29 mouse cellular contexts compared by ENCODE assay signal in genomic region chr5:24991575-24991974, GRCm38 (mm10).
"Had no signal": no experiment of that assay in that cellular context is flagged by ENCODE, and none has a peak within 500 bp of the region (broad histone marks: within the 10 kb centered on the region; RNA-seq: fewer than 3 reads in every experiment).

No protein-coding gene starts in this region.

- H3K27ac ChIP-seq: gastrocnemius, adult 2 months; heart, embryonic 13.5 days; heart, embryonic 15.5 days; hindbrain, embryonic 12.5 days; hindbrain, embryonic 14.5 days; intestine, embryonic 15.5 days; left cerebral cortex, adult 2 months; limb, embryonic 10.5 days; limb, embryonic 12.5 days; liver, embryonic 13.5 days; liver, embryonic 15.5 days had no signal

- H3K9ac ChIP-seq: heart, embryonic 13.5 days; heart, embryonic 15.5 days; hindbrain, embryonic 12.5 days; hindbrain, embryonic 14.5 days; intestine, embryonic 15.5 days; limb, embryonic 12.5 days; liver, embryonic 13.5 days; liver, embryonic 15.5 days; liver, postnatal 0 days had no signal

- DNase-seq: gastrocnemius, adult 2 months; gastrocnemius, postnatal 10 days; gastrocnemius, postnatal 25 days; heart, adult 18-20 months; heart, postnatal 10 days; heart, postnatal 4 days; kidney, adult 18-20 months; kidney, adult 8-10 months; kidney, postnatal 10 days; kidney, postnatal 25 days; kidney, postnatal 4 days; liver; liver, embryonic 13.5 days; liver, postnatal 0 days had no signal

- H3K27me3 ChIP-seq: heart, embryonic 13.5 days; heart, embryonic 15.5 days; hindbrain, embryonic 12.5 days; intestine, embryonic 15.5 days; limb, embryonic 12.5 days; liver, embryonic 13.5 days; liver, embryonic 15.5 days had no signal

- H3K4me2 ChIP-seq: heart, embryonic 13.5 days; heart, embryonic 15.5 days; hindbrain, embryonic 12.5 days; hindbrain, embryonic 14.5 days; intestine, embryonic 15.5 days; limb, embryonic 12.5 days; liver, embryonic 11.5 days; liver, embryonic 13.5 days; liver, embryonic 15.5 days had no signal

- ATAC-seq: hindbrain, embryonic 16.5 days; inflammation-experienced regulatory T-cells, adult 6 months; intestine, embryonic 15.5 days; intestine, postnatal 0 days; liver, postnatal 0 days had no signal

- H3K36me3 ChIP-seq: heart, embryonic 15.5 days; hindbrain, embryonic 10.5 days; hindbrain, embryonic 12.5 days; intestine, embryonic 15.5 days; limb, embryonic 10.5 days; limb, embryonic 12.5 days; liver, embryonic 13.5 days; liver, embryonic 15.5 days had no signal

- H3K4me3 ChIP-seq: gastrocnemius, adult 2 months; heart, embryonic 10.5 days; heart, embryonic 13.5 days; heart, embryonic 15.5 days; hindbrain, embryonic 10.5 days; hindbrain, embryonic 12.5 days; intestine, embryonic 15.5 days; left cerebral cortex, adult 2 months; limb, embryonic 10.5 days; limb, embryonic 12.5 days; liver, embryonic 13.5 days; liver, embryonic 15.5 days had no signal

- H3K9me3 ChIP-seq: heart, embryonic 10.5 days; heart, embryonic 13.5 days; heart, embryonic 15.5 days; hindbrain, embryonic 10.5 days; hindbrain, embryonic 12.5 days; intestine, embryonic 15.5 days; limb, embryonic 10.5 days; limb, embryonic 12.5 days; liver, embryonic 13.5 days; liver, embryonic 15.5 days had no signal
